Mouse (Mus musculus) kidney, embryonic 15.5 days (tissue): Measurements from ENCODE around the gene Cdipt. TPM values are rescaled to one million over a fixed set of nuclear protein-coding genes. Genes with fewer than 3 reads are reported as not detected.

Experiments used
- ATAC-seq: fragments of 200-750 bp; cut with Nextera tagmentation; replicated peaks from 2 replicates; pipeline ENCODE4 v1.8.0; 2017; ENCODE audit warnings: moderate TSS enrichment; ENCODE audit not compliant: low FRiP score
- H3K27ac ChIP-seq: fragments of 300-500 bp; sonication (generic); 2 replicates; pipeline ENCODE4 v1.5.1; 2015; ENCODE audit warnings: mild to moderate bottlenecking, inconsistent platforms
- H3K27me3 ChIP-seq: fragments of 300-500 bp; sonication (generic); 2 replicates; pipeline ENCODE4 v1.6.1; 2015; ENCODE audit warnings: inconsistent platforms
- H3K36me3 ChIP-seq: fragments of 300-500 bp; sonication (generic); 2 replicates; pipeline ENCODE4 v1.6.1; 2015; ENCODE audit warnings: inconsistent platforms
- H3K4me1 ChIP-seq: fragments of 300-500 bp; sonication (generic); 2 replicates; pipeline ENCODE4 v1.6.1; 2015; ENCODE audit warnings: inconsistent platforms
- H3K4me2 ChIP-seq: fragments of 300-500 bp; sonication (generic); 2 replicates; pipeline ENCODE4 v1.6.1; 2015; ENCODE audit warnings: moderate library complexity, mild to moderate bottlenecking, inconsistent platforms
- H3K4me3 ChIP-seq: fragments of 300-500 bp; sonication (generic); replicated peaks from 2 replicates; pipeline ENCODE4 v1.5.1; 2015; ENCODE audit warnings: mild to moderate bottlenecking, inconsistent platforms
- H3K9ac ChIP-seq: fragments of 300-500 bp; sonication (generic); 2 replicates; pipeline ENCODE4 v1.6.1; 2015; ENCODE audit warnings: mild to moderate bottlenecking, inconsistent platforms
- H3K9me3 ChIP-seq: fragments of 300-500 bp; sonication (generic); replicated peaks from 2 replicates; pipeline ENCODE4 v1.6.1; 2016; ENCODE audit warnings: inconsistent platforms
- WGBS: fragments of 180-500 bp; shearing (Covaris S2); methylation state at CpG from one replicate; pipeline ENCODE4 v1.1.7; 2015; ENCODE audit warnings: mixed read lengths; 5-methylcytosine and 5-hydroxymethylcytosine counted together
- polyA plus RNA-seq: library from polyadenylated mRNA; unstranded; fragments of >200 nt; fragmentation: Nextera tagmentation; extraction: Ambion mirVana; gene quantifications from 2 replicates; pipeline ENCODE4 v1.2.1, GENCODE M21; 2015

Cdipt gene
- polyA plus RNA-seq, 1 experiment from 2014 or later: 115 TPM

DNA sequence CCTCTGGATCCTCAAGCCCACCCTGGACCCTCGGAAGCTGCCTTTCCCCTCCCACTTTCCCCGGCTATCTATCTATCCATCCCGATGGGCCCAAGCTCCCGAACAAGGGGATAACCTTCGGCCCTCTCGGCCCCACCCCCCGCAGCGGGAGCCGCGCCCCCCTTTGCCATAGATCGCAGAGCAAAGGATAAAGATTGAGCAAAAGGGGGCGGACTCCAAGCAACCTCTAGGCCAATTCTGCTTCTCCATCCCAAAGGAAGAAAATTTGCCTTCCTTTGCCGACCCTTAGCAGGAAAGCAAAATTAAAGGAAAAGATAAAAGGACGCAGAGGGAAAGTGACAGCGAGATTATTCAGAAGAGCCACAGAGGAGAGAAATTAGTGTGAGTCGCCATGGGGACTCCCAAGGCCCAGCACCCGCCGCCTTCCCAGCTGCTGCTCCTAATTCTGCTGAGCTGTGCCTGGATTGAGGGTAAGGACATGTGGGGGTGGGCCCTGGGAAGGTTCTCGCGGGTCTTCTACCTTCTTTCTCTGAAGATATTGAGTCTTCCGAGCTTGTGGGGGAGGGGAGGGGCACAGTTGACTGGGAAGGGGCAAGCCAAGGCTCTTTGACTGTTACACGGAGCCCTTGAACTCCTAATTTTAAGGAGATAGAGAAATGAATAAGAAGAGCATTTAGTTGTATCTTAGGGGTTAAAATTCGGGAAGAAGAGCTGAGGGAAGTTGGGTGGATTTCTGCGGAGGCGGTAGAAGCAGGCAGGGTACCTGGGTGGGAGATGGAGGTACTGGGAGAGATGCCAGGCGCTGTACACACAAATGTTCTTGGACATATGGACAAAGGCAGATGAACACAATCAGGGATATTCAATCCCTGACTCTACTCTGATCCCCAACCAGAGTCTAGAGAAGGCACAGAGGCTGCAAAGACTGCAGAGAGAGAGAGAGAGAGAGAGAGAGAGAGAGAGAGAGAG lies 24.8 kb upstream of the Cdipt start:
- Histone ChIP-seq H3K9ac (no peak overlapping the region), H3K4me2 (peak overlapping the region; percentile 100), H3K27me3 (peaks cover 39% of the 10 kb centered on the region), H3K4me1 (peaks cover 22% of the 10 kb centered on the region), H3K9me3 (no peaks in the 10 kb centered on the region), H3K4me3 (peak overlapping the region; percentile 54), H3K27ac (no peak overlapping the region), H3K36me3 (peaks cover 7% of the 10 kb centered on the region)
- WGBS: 6% methylated on average over 26 of the region's 26 CpGs
- ATAC-seq: no peak

DNA sequence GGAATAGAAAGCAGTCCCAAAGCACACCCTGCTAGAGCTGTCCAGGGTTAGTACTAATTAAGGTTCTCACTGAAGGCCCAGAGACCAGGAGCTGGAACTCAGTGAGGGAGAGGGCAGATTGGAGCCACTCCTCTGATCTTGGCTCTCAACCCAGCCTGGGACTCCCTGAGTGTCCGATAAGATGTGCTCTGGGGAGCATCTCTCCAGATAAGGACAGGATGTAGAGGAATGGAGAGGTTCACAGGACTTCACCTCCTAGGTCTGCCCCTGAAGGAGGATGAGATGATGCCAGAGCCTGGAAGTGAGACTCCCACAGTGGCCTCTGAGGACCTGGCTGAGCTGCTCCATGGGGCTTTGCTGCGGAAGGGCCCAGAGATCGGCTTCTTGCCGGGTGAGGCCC lies 24.0 kb upstream of the Cdipt start:
- Histone ChIP-seq H3K9ac (no peak overlapping the region), H3K4me1 (peaks cover 22% of the 10 kb centered on the region), H3K4me2 (no peak overlapping the region), H3K9me3 (no peaks in the 10 kb centered on the region), H3K27me3 (peaks cover 39% of the 10 kb centered on the region), H3K27ac (no peak overlapping the region), H3K4me3 (no peak overlapping the region), H3K36me3 (peaks cover 7% of the 10 kb centered on the region; the same call in 1 of the 2 replicates)
- no peak for ATAC-seq
- 25% methylated on average over 4 of the region's 4 CpGs for WGBS

DNA sequence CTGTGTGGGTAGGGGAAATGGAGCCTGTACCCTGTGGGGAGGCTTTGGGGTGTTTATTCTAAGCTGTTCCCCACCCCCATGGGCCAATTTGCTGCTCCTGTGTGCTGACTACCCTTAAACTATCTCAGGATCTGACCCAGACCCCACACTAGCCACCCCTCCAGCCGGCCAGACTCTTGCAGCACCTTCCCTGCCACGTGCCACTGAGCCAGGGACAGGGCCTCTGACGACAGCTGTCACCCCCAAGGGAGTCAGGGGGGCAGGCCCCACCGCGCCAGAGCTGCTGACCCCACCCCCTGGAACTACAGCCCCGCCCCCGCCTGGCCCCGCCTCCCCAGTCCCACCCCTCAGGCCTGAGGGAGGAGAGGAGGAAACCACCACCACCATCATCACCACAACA lies 23.1 kb upstream of the Cdipt start:
- H3K4me1 ChIP-seq: peaks cover 22% of the 10 kb centered on the region
- H3K36me3 ChIP-seq: no peaks in the 10 kb centered on the region
- H3K9me3 ChIP-seq: no peaks in the 10 kb centered on the region
- H3K4me2 ChIP-seq: 0 out of 2 replicates have a peak overlapping the region, but pooled peaks have one; percentile 1
- H3K27me3 ChIP-seq: peaks cover 39% of the 10 kb centered on the region
- ATAC-seq: no peak
- H3K27ac ChIP-seq: no peak overlapping the region
- H3K4me3 ChIP-seq: no peak overlapping the region
- H3K9ac ChIP-seq: no peak overlapping the region
- WGBS: 0% methylated on average over 8 of the region's 8 CpGs

DNA sequence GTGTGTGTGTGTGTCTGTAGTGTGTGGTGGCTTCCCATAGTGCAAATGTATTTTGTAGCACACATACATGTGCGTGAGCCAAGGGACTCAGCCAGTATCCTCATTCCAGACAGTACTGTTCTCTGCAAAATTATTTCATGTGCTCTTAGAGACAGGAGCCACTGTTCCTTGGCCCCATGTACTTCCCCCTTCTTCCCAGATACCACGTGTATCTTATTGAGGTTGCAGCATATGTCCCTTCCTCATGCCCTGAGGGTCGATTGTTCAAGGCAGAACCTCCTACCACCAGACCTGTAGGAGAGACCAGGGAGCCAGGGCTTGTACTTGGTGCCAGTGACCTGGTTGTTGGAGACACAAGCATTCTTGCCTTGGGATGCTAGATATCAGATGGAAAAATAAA lies 20.6 kb upstream of the Cdipt start:
- no peak overlapping the region for H3K9ac ChIP-seq
- H3K27me3 ChIP-seq: peaks cover 36% of the 10 kb centered on the region
- H3K4me1 ChIP-seq: peaks cover 13% of the 10 kb centered on the region
- no peaks in the 10 kb centered on the region for H3K36me3 ChIP-seq
- H3K4me2 ChIP-seq: no peak overlapping the region
- no peak overlapping the region for H3K27ac ChIP-seq
- 63% methylated on average over 3 of the region's 3 CpGs for WGBS
- H3K4me3 ChIP-seq: no peak overlapping the region
- ATAC-seq: no peak
- no peaks in the 10 kb centered on the region for H3K9me3 ChIP-seq

DNA sequence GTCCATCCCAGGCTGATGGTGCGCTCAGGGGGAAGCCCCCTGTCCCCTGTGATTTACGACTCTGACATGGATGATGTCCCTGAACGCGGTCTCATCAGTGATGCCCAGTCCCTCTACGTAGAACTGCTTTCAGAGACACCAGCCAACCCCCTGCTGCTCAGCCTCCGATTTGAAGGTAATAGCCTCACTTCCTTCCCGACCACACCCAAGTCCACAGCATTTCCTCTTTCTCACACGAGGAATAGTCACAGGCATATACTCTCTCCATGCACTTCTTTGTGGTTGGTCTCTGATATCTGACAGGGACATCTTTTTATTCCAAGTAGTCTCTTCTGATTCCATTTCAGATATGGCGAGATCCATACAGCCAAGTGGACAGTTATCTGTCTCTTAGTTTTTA lies 15.9 kb upstream of the Cdipt start:
- H3K36me3 ChIP-seq: no peaks in the 10 kb centered on the region
- no peak overlapping the region for H3K9ac ChIP-seq
- no peaks in the 10 kb centered on the region for H3K9me3 ChIP-seq
- no peak overlapping the region for H3K27ac ChIP-seq
- H3K4me2 ChIP-seq: no peak overlapping the region
- H3K27me3 ChIP-seq: peaks cover 28% of the 10 kb centered on the region
- H3K4me1 ChIP-seq: peaks cover 5% of the 10 kb centered on the region; the same call in 1 of the 2 replicates
- H3K4me3 ChIP-seq: no peak overlapping the region
- WGBS: 49% methylated on average over 9 of the region's 9 CpGs
- ATAC-seq: no peak

DNA sequence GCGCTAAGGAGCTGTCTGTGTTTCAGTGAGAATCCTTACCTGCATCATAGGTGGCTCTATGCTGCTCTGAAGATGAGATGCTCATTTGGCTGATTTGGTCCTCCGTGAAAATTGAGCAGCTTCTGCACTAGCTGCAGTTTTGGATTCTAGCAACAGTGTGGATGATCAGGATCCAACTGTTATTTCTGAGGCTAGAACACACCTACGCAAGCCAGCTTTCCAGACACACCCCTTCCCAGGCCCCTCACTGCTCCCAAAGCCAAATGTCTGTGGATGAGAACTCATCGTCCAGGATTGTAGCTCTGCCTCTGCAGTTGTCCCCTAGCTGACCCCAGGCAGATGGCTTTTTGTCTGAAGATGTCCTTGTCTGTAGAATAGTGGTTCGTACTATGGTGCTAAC lies 14.6 kb upstream of the Cdipt start:
- peaks cover 28% of the 10 kb centered on the region for H3K27me3 ChIP-seq
- H3K9ac ChIP-seq: no peak overlapping the region
- H3K27ac ChIP-seq: no peak overlapping the region
- H3K4me2 ChIP-seq: no peak overlapping the region
- no peaks in the 10 kb centered on the region for H3K9me3 ChIP-seq
- peaks cover 5% of the 10 kb centered on the region; the same call in 1 of the 2 replicates for H3K4me1 ChIP-seq
- H3K36me3 ChIP-seq: no peaks in the 10 kb centered on the region
- H3K4me3 ChIP-seq: no peak overlapping the region
- WGBS: 87% methylated on average over 5 of the region's 5 CpGs
- ATAC-seq: no peak

DNA sequence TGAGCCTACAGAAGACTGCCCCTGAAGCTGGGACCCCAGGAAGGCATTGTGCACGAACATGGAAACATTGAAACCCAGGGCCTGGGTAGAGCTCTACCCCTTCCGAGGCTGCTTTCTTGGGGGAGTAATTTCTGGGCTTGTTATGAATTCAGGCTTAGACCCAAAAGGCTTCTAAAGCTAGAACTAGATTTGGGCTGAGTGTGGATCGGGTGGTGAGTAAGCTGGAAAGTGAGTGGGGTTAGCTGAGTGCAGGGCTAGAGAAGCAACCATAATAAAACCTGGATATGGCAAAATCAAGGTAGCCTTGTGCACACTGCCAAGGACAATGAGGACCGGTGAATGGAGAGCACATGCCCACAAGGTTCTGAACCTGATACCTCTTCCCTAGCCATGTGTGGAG lies 13.7 kb upstream of the Cdipt start:
- 85% methylated on average over 4 of the region's 4 CpGs for WGBS
- no peak overlapping the region for H3K4me3 ChIP-seq
- ATAC-seq: no peak
- no peak overlapping the region for H3K4me2 ChIP-seq
- no peaks in the 10 kb centered on the region for H3K36me3 ChIP-seq
- no peaks in the 10 kb centered on the region for H3K9me3 ChIP-seq
- no peak overlapping the region for H3K9ac ChIP-seq
- peaks cover 28% of the 10 kb centered on the region for H3K27me3 ChIP-seq
- H3K27ac ChIP-seq: no peak overlapping the region
- H3K4me1 ChIP-seq: peaks cover 5% of the 10 kb centered on the region; the same call in 1 of the 2 replicates

DNA sequence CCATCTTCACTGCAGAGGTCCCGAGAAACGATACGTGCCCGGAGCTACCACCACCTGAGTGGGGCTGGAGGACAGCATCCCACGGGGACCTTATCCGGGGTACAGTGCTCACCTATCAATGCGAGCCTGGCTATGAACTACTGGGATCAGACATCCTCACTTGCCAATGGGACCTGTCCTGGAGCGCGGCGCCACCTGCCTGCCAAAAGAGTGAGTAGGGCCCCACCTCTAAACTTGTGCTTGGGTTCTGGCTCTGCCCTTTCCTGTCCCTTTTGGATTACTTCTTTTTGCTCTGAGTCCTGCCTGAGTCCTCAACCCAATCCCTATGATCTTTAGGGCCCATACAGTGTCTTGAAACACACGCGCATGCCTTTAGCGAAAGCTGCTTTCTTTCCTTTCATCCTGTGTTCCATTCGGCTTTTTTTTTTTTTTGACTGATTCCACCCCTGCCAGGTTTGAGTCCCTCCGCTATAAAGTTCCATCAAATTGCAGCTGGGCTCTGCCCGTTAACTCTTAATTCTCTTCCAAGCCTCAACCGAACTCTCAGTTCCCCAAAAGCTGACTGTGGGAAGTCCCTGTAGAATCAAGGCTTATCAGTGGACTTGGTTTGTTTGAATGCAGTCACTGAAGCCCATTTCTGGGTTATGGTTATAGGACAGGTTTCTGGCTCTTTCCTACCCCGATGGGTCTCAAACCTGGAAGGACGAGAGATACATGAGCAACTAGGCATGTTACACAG lies 12.0 kb upstream of the Cdipt start:
- Histone ChIP-seq H3K4me1 (peaks cover 5% of the 10 kb centered on the region; the same call in 1 of the 2 replicates), H3K4me2 (peak overlapping the region; percentile 27), H3K27me3 (peaks cover 28% of the 10 kb centered on the region), H3K27ac (no peak overlapping the region), H3K36me3 (no peaks in the 10 kb centered on the region), H3K4me3 (no peak overlapping the region), H3K9ac (no peak overlapping the region), H3K9me3 (no peaks in the 10 kb centered on the region)
- WGBS: 25% methylated on average over 19 of the region's 19 CpGs
- ATAC-seq: peak; percentile 66

DNA sequence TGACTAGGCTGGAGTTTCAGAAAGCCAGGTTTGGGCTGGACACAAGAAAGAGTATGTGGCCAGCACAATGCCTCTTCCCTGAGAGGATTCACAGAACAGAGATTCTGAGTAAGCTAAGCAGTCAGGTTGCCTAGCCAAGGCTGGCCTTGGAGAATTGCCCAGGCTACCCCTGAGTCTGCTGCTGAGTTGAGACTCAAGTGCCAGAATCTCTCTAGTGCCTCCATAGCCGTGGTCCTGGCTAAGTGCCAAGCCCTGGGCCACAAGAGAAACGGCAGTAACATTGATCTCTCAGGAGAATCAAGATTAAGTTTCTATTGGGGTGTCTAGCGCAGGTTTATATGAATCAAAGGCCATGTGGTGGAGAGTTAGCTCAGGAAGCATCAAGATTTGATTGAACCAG lies 10.1 kb upstream of the Cdipt start:
- no peak overlapping the region for H3K27ac ChIP-seq
- no peak overlapping the region for H3K4me2 ChIP-seq
- no peaks in the 10 kb centered on the region for H3K9me3 ChIP-seq
- H3K4me1 ChIP-seq: peaks cover 5% of the 10 kb centered on the region; the same call in 1 of the 2 replicates
- no peaks in the 10 kb centered on the region for H3K36me3 ChIP-seq
- no peak overlapping the region for H3K4me3 ChIP-seq
- ATAC-seq: no peak
- H3K27me3 ChIP-seq: peaks cover 28% of the 10 kb centered on the region
- 52% methylated on average over 3 of the region's 3 CpGs for WGBS
- H3K9ac ChIP-seq: no peak overlapping the region

DNA sequence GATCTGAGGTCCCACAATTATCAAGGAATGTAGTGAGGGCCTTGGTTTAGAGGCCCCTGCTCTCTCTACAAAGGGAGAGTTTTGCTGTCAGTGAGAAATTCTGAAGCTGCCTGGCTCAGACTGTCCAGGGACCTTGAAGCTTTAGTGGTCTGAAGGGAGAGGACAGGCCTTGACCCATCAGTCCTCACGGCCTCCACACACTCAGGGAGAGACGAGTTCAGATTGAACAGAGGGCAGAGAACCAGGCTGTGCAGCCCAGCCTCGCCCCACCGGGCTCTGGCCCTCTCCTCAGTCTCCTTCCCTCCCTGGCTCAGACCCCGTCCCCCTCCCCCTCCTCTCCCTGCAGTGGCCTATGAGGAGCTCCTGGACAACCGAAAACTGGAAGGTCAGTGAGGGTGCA lies 8.4 kb upstream of the Cdipt start:
- peaks cover 5% of the 10 kb centered on the region; the same call in 1 of the 2 replicates for H3K4me1 ChIP-seq
- H3K27ac ChIP-seq: no peak overlapping the region
- 0 out of 2 replicates have a peak, but pooled peaks have one; percentile 15 for ATAC-seq
- H3K36me3 ChIP-seq: no peaks in the 10 kb centered on the region
- H3K4me2 ChIP-seq: no peak overlapping the region
- no peaks in the 10 kb centered on the region for H3K9me3 ChIP-seq
- H3K4me3 ChIP-seq: no peak overlapping the region
- WGBS: 66% methylated on average over 6 of the region's 6 CpGs
- H3K27me3 ChIP-seq: peaks cover 22% of the 10 kb centered on the region
- H3K9ac ChIP-seq: no peak overlapping the region

DNA sequence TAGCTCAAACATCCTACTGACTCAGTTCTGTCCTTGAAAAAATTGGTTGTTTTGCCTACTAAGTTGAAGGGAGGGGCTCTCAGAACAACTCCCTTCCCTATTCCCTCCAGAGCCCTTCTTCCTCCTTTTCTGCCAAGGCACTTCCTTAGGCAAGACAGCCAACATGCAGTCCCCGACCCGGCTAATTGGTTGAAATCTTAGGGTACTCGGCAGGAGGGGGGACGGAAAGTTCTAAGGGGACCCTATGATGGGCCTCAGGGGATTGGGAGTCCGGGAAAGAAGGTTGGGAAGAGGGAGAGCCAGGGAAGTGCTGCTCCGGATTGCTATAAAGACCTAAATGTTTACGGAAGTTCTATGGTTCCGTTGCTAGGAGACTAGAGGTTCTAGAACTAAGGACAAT lies 221 bp upstream of the Cdipt start:
- H3K27me3 ChIP-seq: no peaks in the 10 kb centered on the region
- H3K4me2 ChIP-seq: peak overlapping the region; percentile 79
- no peak for ATAC-seq
- H3K27ac ChIP-seq: peak overlapping the region; percentile 92; the same call in 1 of the 2 replicates
- peaks cover 25% of the 10 kb centered on the region for H3K4me1 ChIP-seq
- 0 out of 2 replicates have a peak overlapping the region, but pooled peaks have one; percentile 99 for H3K9ac ChIP-seq
- H3K36me3 ChIP-seq: peaks cover 28% of the 10 kb centered on the region
- no peaks in the 10 kb centered on the region for H3K9me3 ChIP-seq
- WGBS: 8% methylated on average over 8 of the region's 8 CpGs
- peak overlapping the region; percentile 100 for H3K4me3 ChIP-seq
